Mouse (Mus musculus): ENCODE measurements around the gene A030003K21Rik. TPM values are rescaled to one million over a fixed set of nuclear protein-coding genes. Genes with fewer than 3 reads are reported as not detected.
"Not testable (repeated sequence)": the region's sequence is repeated elsewhere in the genome, so short reads cannot be mapped to it uniquely, and the experiment has no call there.

The A030003K21Rik gene
- not detected in 2 replicates for polyA plus RNA-seq (2015; fragmentation: Nextera tagmentation; extraction: Ambion mirVana)

DNA sequence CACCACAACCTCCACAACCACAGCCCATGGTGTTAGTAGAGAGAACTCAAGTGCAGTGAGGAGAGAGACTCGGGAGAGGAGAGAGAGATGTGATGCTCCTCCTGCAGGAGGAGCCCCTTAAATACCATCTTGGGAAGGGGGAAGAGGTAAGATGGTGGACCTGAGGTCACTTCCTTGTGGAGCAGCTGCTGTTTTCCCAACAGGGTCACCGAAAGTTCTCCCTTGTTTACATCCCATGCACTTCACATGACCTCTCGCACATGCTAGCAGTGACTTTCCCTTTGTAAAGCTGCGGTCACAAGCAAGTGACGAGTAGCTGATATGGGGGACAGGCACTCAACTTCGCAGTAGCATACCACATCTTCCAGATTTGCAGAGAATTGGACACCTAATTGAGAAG, at the start of gene A030003K21Rik:
Gene A030003K21Rik, minus strand, starts transcription at position 94 of the 400 bp plus-strand sequence.
- H3K27ac ChIP-seq; H3K4me3 ChIP-seq; H3K4me2 ChIP-seq; H3K27me3 ChIP-seq; H3K4me1 ChIP-seq; ATAC-seq (ENCODE audit: borderline replicate concordance, extremely low read depth, low FRiP score, low TSS enrichment); H3K36me3 ChIP-seq; H3K9ac ChIP-seq; H3K9me3 ChIP-seq: not testable (repeated sequence)
- WGBS, result no CpG with 5 or more reads among the region's 6 CpGs

DNA sequence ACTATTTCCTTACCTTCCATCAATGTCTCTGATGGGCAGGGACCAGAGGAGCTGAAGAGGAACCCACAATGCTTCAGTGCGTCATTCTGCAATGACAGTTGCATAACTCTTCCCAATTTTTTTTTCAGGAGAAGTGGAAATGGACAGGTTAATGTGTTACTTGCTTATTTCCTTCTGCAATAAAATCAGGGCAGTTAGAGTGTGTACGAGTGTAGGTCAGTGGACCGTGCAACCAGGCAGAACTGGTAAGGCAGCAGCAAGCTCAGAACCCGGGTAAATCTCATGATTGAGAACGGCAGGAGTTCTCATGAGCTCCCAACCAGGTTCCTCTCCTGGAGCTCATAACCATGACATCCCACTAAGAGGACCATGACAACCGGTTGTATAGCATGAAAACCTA, 48.9 kb upstream of the A030003K21Rik start:
- 86% methylated on average over 6 of the region's 6 CpGs for WGBS
- Histone ChIP-seq H3K4me1 (no peaks in the 10 kb centered on the region), H3K4me2 (no peak overlapping the region), H3K27me3 (no peaks in the 10 kb centered on the region), H3K36me3 (no peaks in the 10 kb centered on the region), H3K9ac (no peak overlapping the region), H3K9me3 (no peaks in the 10 kb centered on the region), H3K4me3 (no peak overlapping the region), H3K27ac (no peak overlapping the region)
- ATAC-seq (ENCODE audit: borderline replicate concordance, extremely low read depth, low FRiP score, low TSS enrichment), result no peak

DNA sequence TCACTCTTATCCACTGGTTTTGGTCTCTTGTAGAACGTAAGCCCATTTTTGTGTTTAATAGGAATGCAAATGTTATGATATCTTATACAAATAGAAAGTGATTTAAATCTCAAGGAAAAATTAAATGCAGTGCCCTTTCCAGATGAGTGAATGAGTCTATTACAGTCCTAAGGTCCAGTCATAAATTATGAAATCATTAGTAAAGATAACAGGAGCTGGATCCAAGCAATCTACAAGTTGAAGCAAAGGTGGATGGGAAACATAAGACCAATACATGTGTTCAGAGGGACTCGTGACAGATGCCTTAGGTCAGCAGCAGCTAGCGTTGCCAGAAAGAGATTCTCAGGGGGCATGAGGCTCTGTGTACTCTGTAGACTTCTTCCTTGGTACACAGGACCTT, 48.4 kb upstream of the A030003K21Rik start:
- WGBS, result 74% methylated on average over 3 of the region's 3 CpGs
- Histone ChIP-seq H3K9me3 (no peaks in the 10 kb centered on the region), H3K4me3 (no peak overlapping the region), H3K36me3 (no peaks in the 10 kb centered on the region), H3K4me1 (no peaks in the 10 kb centered on the region), H3K9ac (no peak overlapping the region), H3K27me3 (no peaks in the 10 kb centered on the region), H3K4me2 (no peak overlapping the region), H3K27ac (no peak overlapping the region)
- no peak for ATAC-seq (ENCODE audit: borderline replicate concordance, extremely low read depth, low FRiP score, low TSS enrichment)

DNA sequence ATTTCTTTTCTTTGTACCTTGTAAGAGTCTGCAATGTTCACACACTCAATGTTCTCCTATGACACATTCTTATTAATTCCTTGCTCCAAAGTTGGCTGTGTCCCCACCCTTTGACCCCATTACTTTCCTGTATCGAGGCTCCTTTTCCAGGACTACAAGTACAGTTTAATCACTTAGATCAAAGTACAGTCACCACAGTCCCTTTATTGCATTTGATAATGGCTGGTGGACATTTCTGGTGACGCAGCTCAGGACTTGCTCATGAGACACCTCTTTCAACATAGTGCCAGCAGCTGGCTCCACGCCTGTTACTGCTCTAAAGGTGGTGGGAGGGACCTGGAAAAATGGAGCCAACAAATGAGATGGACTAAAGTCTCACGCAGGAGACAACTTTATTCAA, 47.9 kb upstream of the A030003K21Rik start:
- H3K27me3 ChIP-seq, result no peaks in the 10 kb centered on the region
- 52% methylated on average over 4 of the region's 4 CpGs for WGBS
- H3K4me1 ChIP-seq, result no peaks in the 10 kb centered on the region
- no peaks in the 10 kb centered on the region for H3K9me3 ChIP-seq
- H3K9ac ChIP-seq, result no peak overlapping the region
- ATAC-seq (ENCODE audit: borderline replicate concordance, extremely low read depth, low FRiP score, low TSS enrichment), result no peak
- H3K4me2 ChIP-seq, result no peak overlapping the region
- H3K4me3 ChIP-seq, result no peak overlapping the region
- no peaks in the 10 kb centered on the region for H3K36me3 ChIP-seq
- no peak overlapping the region for H3K27ac ChIP-seq

DNA sequence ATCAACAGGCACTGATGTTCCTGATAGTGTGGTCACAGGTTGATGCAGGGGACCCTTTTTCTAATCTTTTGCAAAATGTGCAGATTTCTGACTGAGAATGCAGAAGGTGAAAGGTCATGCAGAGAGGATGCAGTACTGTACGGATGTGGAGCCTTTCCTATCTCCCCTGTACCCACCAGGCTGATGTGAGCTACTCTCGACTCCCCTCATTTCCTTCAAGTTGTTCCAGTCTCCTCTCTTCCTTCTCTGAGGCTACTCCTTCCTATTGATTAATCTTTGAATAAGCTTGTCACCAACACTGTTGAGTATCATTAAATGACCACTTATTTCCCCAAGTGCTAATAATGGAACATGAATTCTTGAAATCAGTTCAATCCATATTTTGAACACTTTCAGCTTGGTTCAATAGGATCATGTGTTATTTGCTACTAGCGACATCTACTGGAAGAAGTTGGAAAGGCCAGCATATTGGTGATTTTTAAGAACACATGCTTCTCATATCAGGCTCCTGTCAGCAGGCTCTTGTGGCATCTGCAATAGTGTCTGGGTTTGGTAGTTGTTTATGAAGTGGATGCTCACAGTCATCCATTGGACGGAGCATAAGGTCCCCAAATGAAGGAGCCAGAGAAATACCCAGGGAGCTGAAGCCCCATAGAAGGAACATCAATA, 44.5 kb upstream of the A030003K21Rik start:
- no peaks in the 10 kb centered on the region for H3K4me1 ChIP-seq
- H3K4me3 ChIP-seq, result no peak overlapping the region
- H3K36me3 ChIP-seq, result no peaks in the 10 kb centered on the region
- no peaks in the 10 kb centered on the region for H3K27me3 ChIP-seq
- H3K4me2 ChIP-seq, result no peak overlapping the region
- H3K9me3 ChIP-seq, result no peaks in the 10 kb centered on the region
- WGBS, result 21% methylated on average over 4 of the region's 4 CpGs
- no peak overlapping the region for H3K27ac ChIP-seq
- no peak overlapping the region for H3K9ac ChIP-seq
- ATAC-seq (ENCODE audit: borderline replicate concordance, extremely low read depth, low FRiP score, low TSS enrichment), result 0 out of 2 replicates have a peak, but pooled peaks have one; percentile 23

DNA sequence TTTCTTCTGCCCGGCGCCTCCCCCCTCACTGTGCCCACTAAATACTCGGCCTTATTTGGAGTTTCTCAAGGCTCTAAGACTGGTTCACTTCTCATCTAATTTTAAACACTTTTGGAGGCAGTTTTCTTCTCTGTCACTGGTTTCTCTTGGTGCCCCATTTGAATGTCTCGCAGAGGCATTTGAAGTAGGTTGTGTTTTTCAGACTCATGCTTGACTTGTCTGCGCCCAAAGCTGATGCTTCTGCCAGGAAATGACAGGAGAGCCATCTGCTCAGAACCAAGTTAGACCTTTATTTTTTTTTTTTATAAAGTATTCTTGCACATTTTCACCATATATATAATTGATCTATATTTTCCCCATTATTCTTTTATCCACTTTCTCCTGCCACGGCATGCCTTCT, 43.5 kb upstream of the A030003K21Rik start:
- Histone ChIP-seq H3K9ac (no peak overlapping the region), H3K27ac (no peak overlapping the region), H3K4me1 (no peaks in the 10 kb centered on the region), H3K27me3 (no peaks in the 10 kb centered on the region), H3K4me2 (no peak overlapping the region), H3K36me3 (no peaks in the 10 kb centered on the region), H3K9me3 (no peaks in the 10 kb centered on the region), H3K4me3 (no peak overlapping the region)
- no peak for ATAC-seq (ENCODE audit: borderline replicate concordance, extremely low read depth, low FRiP score, low TSS enrichment)
- WGBS, result 82% methylated on average over 6 of the region's 6 CpGs

DNA sequence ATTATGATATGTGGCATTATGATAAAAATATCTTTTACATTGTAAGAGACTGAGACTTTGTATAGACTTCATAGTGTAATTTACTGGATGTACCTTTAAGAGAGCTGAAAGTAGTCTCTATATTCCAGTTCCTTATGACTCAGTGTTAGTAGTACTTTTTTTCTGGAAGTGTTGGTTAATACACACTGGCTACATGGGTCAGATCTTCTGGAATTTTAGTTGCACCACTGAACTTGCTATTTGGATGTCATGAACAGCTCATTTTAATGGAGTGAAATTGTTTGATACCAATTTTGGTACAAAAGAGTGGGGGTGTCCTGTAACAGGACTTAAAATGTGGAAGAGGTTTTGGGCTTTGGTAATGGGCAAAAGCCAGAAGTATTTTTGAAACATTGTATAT, 34.7 kb upstream of the A030003K21Rik start:
- Histone ChIP-seq H3K36me3 (no peaks in the 10 kb centered on the region), H3K4me2 (no peak overlapping the region), H3K27ac (no peak overlapping the region), H3K9ac (no peak overlapping the region), H3K9me3 (no peaks in the 10 kb centered on the region), H3K4me1 (no peaks in the 10 kb centered on the region), H3K27me3 (no peaks in the 10 kb centered on the region), H3K4me3 (no peak overlapping the region)
- no peak for ATAC-seq (ENCODE audit: borderline replicate concordance, extremely low read depth, low FRiP score, low TSS enrichment)

DNA sequence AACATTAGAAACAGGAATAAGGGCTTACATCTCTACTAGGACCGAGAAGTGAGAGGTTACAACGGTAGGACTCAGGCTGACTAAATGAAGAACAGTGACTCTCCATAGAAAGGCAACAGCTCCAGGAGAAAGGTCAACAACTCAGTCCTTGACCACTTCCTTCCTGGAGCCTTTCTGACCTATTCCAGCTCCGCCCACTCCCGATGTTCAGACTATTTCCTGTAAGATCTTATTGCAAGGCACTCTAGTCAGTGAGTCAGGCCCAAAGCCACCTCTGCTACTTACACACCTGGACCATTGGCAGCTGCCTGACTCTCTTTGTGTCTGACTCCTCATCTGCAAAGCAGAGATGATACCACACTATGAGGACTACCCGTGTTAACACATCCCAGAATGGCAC, 32.6 kb upstream of the A030003K21Rik start:
- no peak for ATAC-seq (ENCODE audit: borderline replicate concordance, extremely low read depth, low FRiP score, low TSS enrichment)
- no peaks in the 10 kb centered on the region for H3K27me3 ChIP-seq
- no peak overlapping the region for H3K4me3 ChIP-seq
- H3K9me3 ChIP-seq, result no peaks in the 10 kb centered on the region
- H3K9ac ChIP-seq, result no peak overlapping the region
- H3K27ac ChIP-seq, result no peak overlapping the region
- 64% methylated on average over 5 of the region's 5 CpGs for WGBS
- peaks cover 6% of the 10 kb centered on the region; the same call in 1 of the 2 replicates for H3K4me1 ChIP-seq
- H3K4me2 ChIP-seq, result no peak overlapping the region
- H3K36me3 ChIP-seq, result no peaks in the 10 kb centered on the region

DNA sequence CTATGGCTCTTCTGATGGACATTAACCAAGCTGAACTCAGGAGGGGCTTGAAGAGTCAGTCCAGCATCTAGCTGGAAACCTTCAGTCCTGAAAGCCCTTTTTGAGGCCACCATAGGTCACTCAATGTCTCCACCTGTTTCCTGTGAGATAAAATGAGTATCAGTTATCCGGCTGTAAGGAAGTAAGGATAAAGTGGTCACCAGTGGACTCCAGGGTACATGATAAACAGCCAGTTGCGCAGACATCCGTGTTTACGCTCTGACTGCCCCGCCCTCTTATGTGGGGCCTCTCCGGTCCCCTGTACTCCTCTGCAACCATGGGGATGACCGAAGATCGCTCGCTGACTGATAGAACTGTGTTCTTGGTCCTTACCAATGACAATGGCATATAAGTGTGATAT, 31.2 kb upstream of the A030003K21Rik start:
- Histone ChIP-seq H3K27ac (peak overlapping the region; percentile 67), H3K4me2 (no peak overlapping the region)

DNA sequence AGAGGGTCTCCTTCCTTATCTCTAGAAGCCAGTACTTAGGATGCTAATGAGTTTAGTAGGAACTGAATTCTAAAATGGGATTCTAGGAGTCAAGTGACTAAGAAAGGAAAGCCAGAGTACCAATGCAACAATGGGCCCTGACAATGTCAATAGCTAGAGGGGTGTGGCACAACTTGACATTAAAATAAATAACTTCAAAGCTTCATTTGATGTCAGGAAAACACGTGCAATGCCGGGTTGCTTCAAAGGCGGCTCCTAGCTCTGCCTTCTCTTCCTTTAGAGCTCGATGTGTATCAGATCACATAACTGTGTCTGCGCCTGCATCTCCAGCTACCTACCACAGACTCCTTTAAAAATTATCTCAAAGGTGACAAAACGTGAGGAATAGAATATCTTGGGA, 30.7 kb upstream of the A030003K21Rik start:
- H3K4me3 ChIP-seq, result no peak overlapping the region
- H3K9me3 ChIP-seq, result no peaks in the 10 kb centered on the region
- H3K36me3 ChIP-seq, result no peaks in the 10 kb centered on the region
- 46% methylated on average over 6 of the region's 6 CpGs for WGBS
- ATAC-seq (ENCODE audit: borderline replicate concordance, extremely low read depth, low FRiP score, low TSS enrichment), result peak; percentile 67; the same call in 1 of the 2 replicates
- H3K9ac ChIP-seq, result no peak overlapping the region
- H3K4me1 ChIP-seq, result peaks cover 6% of the 10 kb centered on the region; the same call in 1 of the 2 replicates
- H3K27me3 ChIP-seq, result no peaks in the 10 kb centered on the region
- no peak overlapping the region for H3K4me2 ChIP-seq
- H3K27ac ChIP-seq, result peak overlapping the region; percentile 67

More for the DNA sequence above, 31.2 kb upstream of the A030003K21Rik start:
- Histone ChIP-seq H3K9ac (no peak overlapping the region), H3K4me3 (no peak overlapping the region), H3K9me3 (no peaks in the 10 kb centered on the region), H3K27me3 (no peaks in the 10 kb centered on the region), H3K36me3 (no peaks in the 10 kb centered on the region), H3K4me1 (peaks cover 6% of the 10 kb centered on the region; the same call in 1 of the 2 replicates)
- peak; percentile 65 for ATAC-seq (ENCODE audit: borderline replicate concordance, extremely low read depth, low FRiP score, low TSS enrichment)
- WGBS, result 64% methylated on average over 9 of the region's 9 CpGs

DNA sequence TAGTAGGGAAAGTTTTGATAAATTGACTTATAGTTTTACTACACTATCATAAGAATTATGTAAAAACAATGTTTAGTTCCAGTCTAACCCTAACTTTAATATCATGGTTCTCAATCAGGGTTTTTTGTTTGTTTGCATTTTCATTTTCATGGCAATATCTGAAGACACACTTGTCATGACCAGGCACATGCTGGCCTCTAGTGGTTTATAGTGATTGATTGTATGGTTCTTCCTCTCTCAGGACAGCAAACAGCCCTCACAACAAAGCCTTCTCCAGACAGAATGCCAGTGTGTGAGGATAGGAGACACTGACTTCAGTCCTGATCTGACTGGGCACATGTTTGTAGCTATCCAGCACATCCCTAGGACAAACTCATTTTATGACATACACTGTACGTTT, 30.1 kb upstream of the A030003K21Rik start:
- H3K27me3 ChIP-seq, result no peaks in the 10 kb centered on the region
- no peak for ATAC-seq (ENCODE audit: borderline replicate concordance, extremely low read depth, low FRiP score, low TSS enrichment)

DNA sequence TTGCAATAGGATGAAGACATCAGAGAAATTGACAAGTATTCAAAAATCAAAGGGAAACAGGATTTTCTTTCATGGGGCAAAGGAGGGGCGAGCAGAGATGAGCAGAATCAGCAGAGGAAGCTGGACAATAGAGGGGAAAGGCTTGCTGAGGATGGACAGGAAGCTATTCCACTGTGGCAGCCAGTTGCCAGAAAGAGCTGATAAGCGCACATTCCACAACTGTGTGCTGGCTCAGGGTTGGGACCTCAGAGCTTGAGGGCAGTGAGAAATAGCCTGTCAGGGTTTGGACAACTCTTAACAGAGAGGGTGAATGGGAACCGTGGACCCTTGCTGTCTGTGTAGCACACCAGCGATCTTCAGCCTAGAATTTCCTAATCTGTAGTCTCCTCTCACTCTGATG, 28.9 kb upstream of the A030003K21Rik start:
- 20% methylated on average over 4 of the region's 4 CpGs for WGBS
- Histone ChIP-seq H3K36me3 (no peaks in the 10 kb centered on the region), H3K4me1 (peaks cover 6% of the 10 kb centered on the region; the same call in 1 of the 2 replicates), H3K4me2 (no peak overlapping the region), H3K9ac (no peak overlapping the region), H3K27ac (peak overlapping the region; percentile 49), H3K4me3 (no peak overlapping the region), H3K9me3 (no peaks in the 10 kb centered on the region), H3K27me3 (no peaks in the 10 kb centered on the region)
- peak; percentile 71; the same call in 1 of the 2 replicates for ATAC-seq (ENCODE audit: borderline replicate concordance, extremely low read depth, low FRiP score, low TSS enrichment)

More for the DNA sequence above, 30.1 kb upstream of the A030003K21Rik start:
- H3K9ac ChIP-seq, result no peak overlapping the region
- H3K4me3 ChIP-seq, result no peak overlapping the region
- no peaks in the 10 kb centered on the region for H3K9me3 ChIP-seq
- WGBS, result 57% methylated on average over 1 of the region's 1 CpGs
- peaks cover 6% of the 10 kb centered on the region; the same call in 1 of the 2 replicates for H3K4me1 ChIP-seq
- no peaks in the 10 kb centered on the region for H3K36me3 ChIP-seq
- no peak overlapping the region for H3K4me2 ChIP-seq
- H3K27ac ChIP-seq, result peak overlapping the region; percentile 67
